28 mouse cellular contexts compared by ENCODE assay signal in the genomic region with DNA sequence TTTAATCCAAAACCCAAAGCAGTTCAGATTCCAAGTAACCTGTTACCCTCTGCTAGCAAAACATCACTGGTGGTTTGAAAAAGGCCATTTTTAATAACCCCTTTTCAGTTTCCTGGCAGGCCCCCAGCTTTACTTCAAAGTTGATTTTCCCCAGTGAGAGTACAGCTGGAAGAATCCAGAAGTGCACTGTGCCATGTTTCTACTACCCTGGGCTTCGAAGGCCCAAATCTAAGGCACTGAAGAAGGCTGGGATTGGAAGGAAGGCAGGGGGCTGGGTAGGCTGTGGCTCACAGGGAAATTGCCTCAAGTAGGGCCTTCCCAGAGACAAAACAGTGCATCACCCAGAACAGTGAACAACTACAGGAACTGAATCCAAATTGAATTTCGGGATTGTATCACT.
"Had no signal": no experiment of that assay in that cellular context is flagged by ENCODE, and none has a peak within 500 bp of the region (broad histone marks: within the 10 kb centered on the region; RNA-seq: fewer than 3 reads in every experiment).

No protein-coding gene starts in this region.

- H3K27ac ChIP-seq: embryonic facial prominence, embryonic 12.5 days; embryonic facial prominence, embryonic 13.5 days; embryonic facial prominence, embryonic 15.5 days; forebrain, embryonic 10.5 days; forebrain, embryonic 12.5 days; forebrain, embryonic 13.5 days; forebrain, embryonic 15.5 days; gastrocnemius, adult 2 months; heart, adult 2 months; heart, embryonic 10.5 days had no signal

- ATAC-seq: forebrain, embryonic 13.5 days; forebrain, embryonic 14.5 days; forebrain, embryonic 15.5 days; forebrain, embryonic 16.5 days; forebrain, postnatal 0 days had no signal

- DNase-seq: cerebellum, adult 2 months; cerebellum, adult 8-10 months; cerebellum, adult 9-10 months; cerebellum, adult 9-11 months; cerebellum, postnatal 10 days; cerebellum, postnatal 25 days; cerebellum, postnatal 36 days; embryo, embryonic 11 days; forebrain, postnatal 0 days; gastrocnemius, adult 2 months; gastrocnemius, postnatal 10 days; gastrocnemius, postnatal 14 days; gastrocnemius, postnatal 25 days; gastrocnemius, postnatal 36 days; heart, adult 11 months; heart, adult 18-20 months; heart, adult 2 months had no signal

- H3K9ac ChIP-seq: embryonic facial prominence, embryonic 12.5 days; embryonic facial prominence, embryonic 13.5 days; embryonic facial prominence, embryonic 15.5 days; forebrain, embryonic 12.5 days; forebrain, embryonic 13.5 days; forebrain, embryonic 15.5 days; forebrain, postnatal 0 days had no signal

- H3K9me3 ChIP-seq: embryonic facial prominence, embryonic 12.5 days; embryonic facial prominence, embryonic 13.5 days; embryonic facial prominence, embryonic 15.5 days; forebrain, embryonic 10.5 days; forebrain, embryonic 12.5 days; forebrain, embryonic 13.5 days; forebrain, embryonic 15.5 days; heart, embryonic 10.5 days had no signal

- H3K4me1 ChIP-seq: embryonic facial prominence, embryonic 12.5 days; embryonic facial prominence, embryonic 15.5 days; forebrain, embryonic 12.5 days; forebrain, embryonic 13.5 days; forebrain, embryonic 15.5 days; heart, embryonic 10.5 days had no signal

- H3K4me3 ChIP-seq: embryonic facial prominence, embryonic 12.5 days; embryonic facial prominence, embryonic 13.5 days; embryonic facial prominence, embryonic 15.5 days; erythroblast, embryonic 14.5 days; forebrain, embryonic 10.5 days; forebrain, embryonic 12.5 days; forebrain, embryonic 13.5 days; forebrain, embryonic 15.5 days; gastrocnemius, adult 2 months; heart, adult 2 months; heart, embryonic 10.5 days had no signal

- H3K4me2 ChIP-seq: embryonic facial prominence, embryonic 12.5 days; embryonic facial prominence, embryonic 13.5 days; embryonic facial prominence, embryonic 15.5 days; forebrain, embryonic 12.5 days; forebrain, embryonic 13.5 days; forebrain, embryonic 15.5 days had no signal

- H3K27me3 ChIP-seq: embryonic facial prominence, embryonic 15.5 days; forebrain, embryonic 15.5 days had no signal

- H3K36me3 ChIP-seq: embryonic facial prominence, embryonic 12.5 days; embryonic facial prominence, embryonic 13.5 days; embryonic facial prominence, embryonic 15.5 days; forebrain, embryonic 12.5 days; forebrain, embryonic 15.5 days; heart, embryonic 10.5 days had no signal
